Mouse (Mus musculus) megakaryocyte, embryonic 14.5 days (primary cell): Measurements from ENCODE around the gene Tmem253. TPM values are rescaled to one million over a fixed set of nuclear protein-coding genes. Genes with fewer than 3 reads are reported as not detected.

Experiments used
- H3K27me3 ChIP-seq: replicated peaks from 2 replicates; pipeline ENCODE3; 2012; ENCODE audit warnings: inconsistent platforms
- H3K36me3 ChIP-seq: replicated peaks from 2 replicates; pipeline ENCODE3; 2012; ENCODE audit warnings: low read length, inconsistent platforms, mixed read lengths
- H3K4me1 ChIP-seq: 2 replicates; pipeline ENCODE4 v1.6.1; 2012; ENCODE audit warnings: inconsistent platforms
- H3K4me3 ChIP-seq: replicated peaks from 2 replicates; pipeline ENCODE3; 2012; ENCODE audit warnings: moderate library complexity, mild to moderate bottlenecking, inconsistent platforms
- H3K9me3 ChIP-seq: 2 replicates; pipeline ENCODE4 v1.6.1; 2012; ENCODE audit warnings: inconsistent platforms
- FLI1 ChIP-seq: IDR thresholded peaks from 2 replicates; pipeline ENCODE4 v1.6.1; 2012; ENCODE audit warnings: low read length, inconsistent platforms, mixed read lengths
- GATA1 ChIP-seq: IDR thresholded peaks from 3 replicates; pipeline ENCODE4 v1.6.1; 2012; ENCODE audit warnings: mixed read lengths, low read length, inconsistent platforms, borderline replicate concordance
- polyA plus RNA-seq: library from polyadenylated mRNA; stranded (reverse); fragments of >175 nt; gene quantifications from 2 replicates; pipeline ENCODE4 v1.2.3, GENCODE M21; 2012; ENCODE audit warnings: low replicate concordance; ENCODE audit not compliant: insufficient read depth

Tmem253 gene
- polyA plus RNA-seq, 1 experiment, result not detected

GRCm38 (mm10) chr14:52014271-52014760 lies 1.1 kb upstream of the Tmem253 start:
- no peak for TF ChIP-seq FLI1
- no peak for TF ChIP-seq GATA1
- Histone ChIP-seq H3K27me3 (no peaks in the 10 kb centered on the region), H3K9me3 (no peaks in the 10 kb centered on the region), H3K4me3 (peak overlapping the region; percentile 95), H3K36me3 (peaks cover 20% of the 10 kb centered on the region), H3K4me1 (peaks cover 81% of the 10 kb centered on the region)

- Histone ChIP-seq H3K27me3 (no peaks in the 10 kb centered on the region), H3K9me3 (no peaks in the 10 kb centered on the region), H3K36me3 (peaks cover 15% of the 10 kb centered on the region), H3K4me1 (peaks cover 80% of the 10 kb centered on the region), H3K4me3 (peak overlapping the region; percentile 95)
- TF ChIP-seq FLI1 (no peak), GATA1 (no peak)
Measured at GRCm38 (mm10) chr14:52014761-52015311, 622 bp upstream of the Tmem253 start.

- TF ChIP-seq GATA1 (no peak), FLI1 (no peak)
- H3K27me3 ChIP-seq, result no peaks in the 10 kb centered on the region
- H3K4me3 ChIP-seq, result peak overlapping the region; percentile 38
- H3K36me3 ChIP-seq, result peaks cover 14% of the 10 kb centered on the region
- peaks cover 75% of the 10 kb centered on the region for H3K4me1 ChIP-seq
- H3K9me3 ChIP-seq, result no peaks in the 10 kb centered on the region
Measured at GRCm38 (mm10) chr14:52016625-52017405, 1.4 kb downstream of the Tmem253 start.

GRCm38 (mm10) chr14:52017662-52018061 lies 2.2 kb downstream of the Tmem253 start:
- Histone ChIP-seq H3K36me3 (peaks cover 14% of the 10 kb centered on the region), H3K9me3 (no peaks in the 10 kb centered on the region), H3K4me1 (peaks cover 75% of the 10 kb centered on the region), H3K4me3 (no peak overlapping the region), H3K27me3 (no peaks in the 10 kb centered on the region)
- no peak for TF ChIP-seq GATA1
- no peak for TF ChIP-seq FLI1

- peaks cover 75% of the 10 kb centered on the region for H3K4me1 ChIP-seq
- no peaks in the 10 kb centered on the region for H3K27me3 ChIP-seq
- H3K9me3 ChIP-seq, result no peaks in the 10 kb centered on the region
- peak overlapping the region; percentile 93 for H3K4me3 ChIP-seq
- TF ChIP-seq GATA1 (no peak), FLI1 (no peak)
- peaks cover 14% of the 10 kb centered on the region for H3K36me3 ChIP-seq
Measured at GRCm38 (mm10) chr14:52018248-52019050, 3.0 kb downstream of the Tmem253 start.

GRCm38 (mm10) chr14:52019051-52019589 lies 3.7 kb downstream of the Tmem253 start:
- H3K27me3 ChIP-seq, result no peaks in the 10 kb centered on the region
- peaks cover 77% of the 10 kb centered on the region for H3K4me1 ChIP-seq
- no peak for TF ChIP-seq FLI1
- no peak for TF ChIP-seq GATA1
- no peaks in the 10 kb centered on the region for H3K9me3 ChIP-seq
- peak overlapping the region; percentile 93 for H3K4me3 ChIP-seq
- peaks cover 14% of the 10 kb centered on the region for H3K36me3 ChIP-seq

GRCm38 (mm10) chr14:52019590-52020340 lies 4.3 kb downstream of the Tmem253 start:
- TF ChIP-seq GATA1 (no peak), FLI1 (no peak)
- Histone ChIP-seq H3K27me3 (no peaks in the 10 kb centered on the region), H3K36me3 (peaks cover 14% of the 10 kb centered on the region), H3K4me3 (peak overlapping the region; percentile 93), H3K9me3 (no peaks in the 10 kb centered on the region), H3K4me1 (peaks cover 83% of the 10 kb centered on the region)

GRCm38 (mm10) chr14:52020486-52021137 lies 5.2 kb downstream of the Tmem253 start, which contains the start of gene Zfp219:
Gene Zfp219, minus strand, starts transcription at chr14:52020733.
- Histone ChIP-seq H3K36me3 (peaks cover 14% of the 10 kb centered on the region), H3K9me3 (no peaks in the 10 kb centered on the region), H3K27me3 (no peaks in the 10 kb centered on the region), H3K4me3 (peak within 1 kb of the TSS; percentile 93), H3K4me1 (peaks cover 80% of the 10 kb centered on the region)
- TF ChIP-seq FLI1, result no peak
- TF ChIP-seq GATA1, result no peak
